ENCODE assay signal across 8 mouse cellular contexts in the genomic region with DNA sequence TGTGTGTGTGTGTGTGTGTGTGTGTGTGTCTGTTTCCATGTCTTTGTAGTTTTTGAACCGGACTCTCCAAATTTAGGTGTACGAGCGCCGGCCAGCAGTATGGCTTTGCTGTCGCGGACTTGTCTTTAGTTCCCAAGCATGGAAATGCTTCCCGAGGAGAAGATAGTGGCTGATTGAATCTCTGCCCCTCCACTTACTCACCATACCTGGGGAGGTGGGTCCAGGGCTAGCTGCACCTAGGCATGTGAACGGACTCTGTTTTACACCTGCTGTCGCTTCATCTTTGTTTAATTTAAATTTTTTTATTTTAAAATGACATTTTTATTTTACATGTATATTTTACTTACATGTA. TPM values are rescaled to one million over a fixed set of nuclear protein-coding genes. Genes with fewer than 3 reads are reported as not detected.
DNase-seq lines count a peak whose midpoint lies in the region; ATAC-seq and TF ChIP-seq lines count a peak whose summit lies in the region.

No protein-coding gene starts in this region.

- no peaks in the 10 kb centered on the region for H3K27me3 ChIP-seq in liver, adult 2 months (ENCODE audit: control insufficient read depth, insufficient read depth, low read length)
- H3K27me3 ChIP-seq in forebrain, embryonic 12.5 days = no peaks in the 10 kb centered on the region
- H3K27me3 ChIP-seq in limb, embryonic 12.5 days = no peaks in the 10 kb centered on the region

- no peak overlapping the region for H3K27ac ChIP-seq in liver, adult 2 months (replicated peaks; ENCODE audit: insufficient read depth, low read depth, low read length)
- no peak overlapping the region for H3K27ac ChIP-seq in forebrain, embryonic 12.5 days
- no peak overlapping the region for H3K27ac ChIP-seq in limb, embryonic 12.5 days
- no peak overlapping the region for H3K27ac ChIP-seq in olfactory bulb, adult 2 months (ENCODE audit: insufficient read depth, low read depth, low read length)
- H3K27ac ChIP-seq in left cerebral cortex, adult 2 months = no peak overlapping the region

- no peak for TF ChIP-seq POLR2A in liver, adult 2 months (IDR thresholded peaks at IDR 0.05; ENCODE audit: extremely low read depth, insufficient read depth, low read length)
- TF ChIP-seq POLR2A in olfactory bulb, adult 2 months (IDR thresholded peaks at IDR 0.05; ENCODE audit: insufficient read depth, low read depth, low read length) = no peak

- H3K9ac ChIP-seq in liver, adult 2 months (ENCODE audit: low read depth, low read length) = peak overlapping the region; percentile 63
- H3K9ac ChIP-seq in forebrain, embryonic 12.5 days = peak overlapping the region; percentile 68
- peak overlapping the region; percentile 77 for H3K9ac ChIP-seq in limb, embryonic 12.5 days (replicated peaks)

- intact Hi-C loops in left cerebral cortex, adult 2 months (cut with DNase I) = no loop called here

- TF ChIP-seq CTCF in liver, adult 2 months (IDR thresholded peaks at IDR 0.05; ENCODE audit: low read depth, low read length) = no peak
- TF ChIP-seq CTCF in olfactory bulb, adult 2 months (IDR thresholded peaks at IDR 0.05; ENCODE audit: insufficient read depth, low read depth, low read length) = no peak
- TF ChIP-seq CTCF in left cerebral cortex, adult 2 months (IDR thresholded peaks at IDR 0.05) = no peak

- H3K4me1 ChIP-seq in liver, adult 2 months (ENCODE audit: control insufficient read depth, insufficient read depth, low read length) = no peaks in the 10 kb centered on the region
- H3K4me1 ChIP-seq in forebrain, embryonic 12.5 days = no peaks in the 10 kb centered on the region; the same call in 1 of the 2 replicates
- no peaks in the 10 kb centered on the region for H3K4me1 ChIP-seq in limb, embryonic 12.5 days (replicated peaks)
- H3K4me1 ChIP-seq in olfactory bulb, adult 2 months (ENCODE audit: control insufficient read depth, insufficient read depth, low read length) = peaks cover 6% of the 10 kb centered on the region

- peak overlapping the region; percentile 63 for H3K4me2 ChIP-seq in forebrain, embryonic 12.5 days
- H3K4me2 ChIP-seq in limb, embryonic 12.5 days = peak overlapping the region; percentile 64

- no peaks in the 10 kb centered on the region for H3K79me2 ChIP-seq in liver, adult 2 months (ENCODE audit: control insufficient read depth, insufficient read depth, low read length)

- peak overlapping the region; percentile 77; the same call in 1 of the 2 replicates for H3K4me3 ChIP-seq in liver, adult 2 months (ENCODE audit: insufficient read depth, low read depth, low read length)
- peak overlapping the region; percentile 54 for H3K4me3 ChIP-seq in forebrain, embryonic 12.5 days (replicated peaks)
- H3K4me3 ChIP-seq in limb, embryonic 12.5 days (replicated peaks) = peak overlapping the region; percentile 57
- H3K4me3 ChIP-seq in olfactory bulb, adult 2 months (ENCODE audit: insufficient read depth, low read depth, low read length) = peak overlapping the region; percentile 54
- no peak overlapping the region for H3K4me3 ChIP-seq in left cerebral cortex, adult 2 months

- ATAC-seq in forebrain, embryonic 12.5 days (ENCODE audit: low FRiP score) = peak; percentile 51
- no peak for ATAC-seq in limb, embryonic 12.5 days (ENCODE audit: insufficient number of reproducible peaks, insufficient read depth, low FRiP score, low TSS enrichment, low read depth)

- 50% methylated on average over 9 of the region's 9 CpGs for WGBS in liver, adult 2 months
- WGBS in forebrain, embryonic 12.5 days = 43% methylated on average over 9 of the region's 9 CpGs
- 38% methylated on average over 9 of the region's 9 CpGs for WGBS in limb, embryonic 12.5 days
- 33% methylated on average over 9 of the region's 9 CpGs for WGBS in olfactory bulb, adult 2 months

- no peak for DNase-seq in liver, adult 2 months (ENCODE audit: extremely low read depth, low read depth, low spot score)
- DNase-seq in liver = no peak
- DNase-seq in right cerebral cortex, adult 18-20 months = no peak
- DNase-seq in left cerebral cortex, adult 2 months (ENCODE audit: extremely low spot score in 1 of 2, low spot score in 2 of 2) = no peak
- DNase-seq in urinary bladder, adult 2 months (ENCODE audit: low spot score) = no peak

- H3K36me3 ChIP-seq in liver, adult 2 months (ENCODE audit: control insufficient read depth, insufficient read depth, low read length) = no peaks in the 10 kb centered on the region
- H3K36me3 ChIP-seq in forebrain, embryonic 12.5 days (replicated peaks) = no peaks in the 10 kb centered on the region
- no peaks in the 10 kb centered on the region for H3K36me3 ChIP-seq in limb, embryonic 12.5 days

- no peaks in the 10 kb centered on the region for H3K9me3 ChIP-seq in forebrain, embryonic 12.5 days
- no peaks in the 10 kb centered on the region for H3K9me3 ChIP-seq in limb, embryonic 12.5 days

RNA-seq across cellular contexts. Expression of a gene that starts 29.7 kb away (rescaled TPM):
- total RNA-seq in liver, adult 2 months (2014; rRNA removed) = 2.0 and 2.1 TPM in 2 replicates
- polyA plus RNA-seq in liver, adult 2 months (2012; rRNA removed) = 0.20 and 0.24 TPM in 2 replicates
- 4.4 and 4.6 TPM in 2 replicates for polyA plus RNA-seq in forebrain, embryonic 12.5 days (2016; fragmentation: Nextera tagmentation; extraction: Ambion mirVana)
- polyA plus RNA-seq in limb, embryonic 12.5 days (2016; fragmentation: Nextera tagmentation; extraction: Ambion mirVana) = 2.6 and 3.0 TPM in 2 replicates
- not detected in 2 replicates for polyA plus RNA-seq in olfactory bulb, adult 2 months (2012; ENCODE audit: insufficient read depth, insufficient read length, low replicate concordance, missing spikeins)
- 1 to 10 TPM; 4.2 to 4.6 TPM for total RNA-seq in left cerebral cortex, adult 2 months (2021)
- polyA plus RNA-seq in urinary bladder, adult 2 months (2012; rRNA removed) = 1.5 and 1.6 TPM in 2 replicates
